Mouse (Mus musculus): ENCODE measurements at regions not wholly inside any gene's neighbourhood (a gene's known extent, or its start where the extent isn't known, plus 50 kb on each side); places are given as distances from the start of the nearest gene placed in this dataset.
A peak's percentile ranks its signal among the peaks of the same experiment; 100 is the strongest.

DNA sequence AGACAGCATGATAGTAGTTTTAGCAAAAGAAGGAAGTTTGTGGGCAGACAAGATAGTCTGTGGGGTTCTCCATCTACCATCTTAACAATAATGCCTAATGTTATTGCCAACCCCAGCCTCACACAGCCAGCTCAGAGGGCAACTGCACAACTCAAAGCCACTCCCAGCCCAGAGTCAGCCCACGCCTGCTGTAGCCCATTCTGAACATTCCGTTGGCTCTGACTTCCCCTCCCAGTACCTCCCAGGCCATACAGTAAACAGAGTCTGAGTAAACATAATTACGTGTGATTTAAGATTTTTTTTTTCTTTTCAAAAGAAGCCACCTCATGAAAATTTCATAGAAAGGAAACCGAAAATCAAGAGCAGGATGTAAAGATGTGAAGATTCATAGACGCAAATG lies 222.3 kb upstream of the Jarid2 start:
- DNase-seq (ENCODE audit: low spot score): no peak

DNA sequence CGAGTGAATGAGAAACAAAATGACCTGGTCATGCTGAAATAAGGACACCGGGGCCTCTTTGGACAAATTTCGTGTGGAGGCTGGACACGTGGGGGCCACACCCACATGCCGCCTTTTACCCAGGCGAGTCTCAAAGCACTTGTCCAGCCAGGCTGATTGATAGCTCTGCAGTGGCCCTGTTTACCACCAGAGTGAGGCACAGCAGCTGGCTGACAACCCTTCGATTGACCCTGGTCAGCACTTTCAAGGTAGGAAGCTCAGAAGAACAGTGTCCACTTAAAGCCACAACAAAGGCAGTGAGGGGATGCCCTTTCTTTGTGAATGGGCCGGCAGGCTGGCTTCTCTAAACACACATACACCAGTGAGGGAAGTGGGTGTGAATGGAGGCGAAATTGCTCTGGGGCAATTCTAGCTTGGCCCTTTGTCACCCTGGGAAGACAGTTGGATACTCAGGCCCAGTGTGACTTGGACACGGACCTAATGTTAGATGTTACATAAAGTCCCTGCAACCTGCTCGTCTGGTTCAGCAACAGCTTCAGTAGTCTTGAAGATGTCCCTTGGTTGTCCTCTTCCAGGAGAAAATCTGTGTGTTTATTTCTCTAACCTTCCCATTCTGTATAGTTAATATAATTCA lies 219.6 kb upstream of the Jarid2 start:
- DNase-seq (ENCODE audit: low spot score): no peak

DNA sequence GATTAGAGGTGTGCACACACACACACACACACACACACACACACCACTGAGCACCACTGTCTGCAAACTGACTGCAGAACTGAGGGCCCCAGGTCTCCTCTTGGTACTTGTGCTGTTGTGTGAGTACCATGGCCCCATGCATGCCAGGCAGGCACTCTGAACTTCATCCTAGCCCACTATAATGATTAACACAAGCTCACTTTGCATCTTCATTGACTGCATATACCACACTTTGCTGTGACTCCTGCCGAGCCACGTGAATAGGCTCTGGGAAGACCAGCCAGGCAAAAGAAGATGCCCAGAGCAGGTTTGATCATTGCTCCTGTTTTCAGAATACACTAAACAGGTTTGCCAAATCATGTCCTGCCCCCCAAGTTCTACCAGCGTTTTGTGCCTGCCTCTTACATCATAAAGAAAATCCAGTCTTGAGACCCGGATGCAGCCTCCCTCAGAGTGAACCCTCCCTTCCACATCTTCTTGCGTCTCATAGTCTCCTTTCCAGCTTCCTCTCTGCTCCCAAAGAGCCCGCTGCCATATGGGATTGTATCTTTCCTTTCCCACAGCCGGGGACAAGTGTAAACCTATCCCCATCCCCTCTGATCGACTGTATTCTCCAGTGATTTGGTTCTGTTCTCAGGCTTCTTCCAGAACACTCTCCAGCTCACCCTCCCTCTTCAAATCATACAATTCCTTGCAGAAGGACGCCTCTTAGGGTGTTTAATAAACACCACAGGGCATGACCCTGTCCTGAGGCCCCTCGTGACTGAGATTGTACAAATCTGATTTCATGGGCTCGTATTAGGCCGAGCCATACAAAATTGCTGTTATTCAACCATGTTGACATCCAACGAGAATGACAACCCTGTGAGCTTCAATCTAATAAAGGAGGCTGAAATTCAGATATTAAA lies 215.6 kb upstream of the Jarid2 start:
- no peak for DNase-seq (ENCODE audit: low spot score)

DNA sequence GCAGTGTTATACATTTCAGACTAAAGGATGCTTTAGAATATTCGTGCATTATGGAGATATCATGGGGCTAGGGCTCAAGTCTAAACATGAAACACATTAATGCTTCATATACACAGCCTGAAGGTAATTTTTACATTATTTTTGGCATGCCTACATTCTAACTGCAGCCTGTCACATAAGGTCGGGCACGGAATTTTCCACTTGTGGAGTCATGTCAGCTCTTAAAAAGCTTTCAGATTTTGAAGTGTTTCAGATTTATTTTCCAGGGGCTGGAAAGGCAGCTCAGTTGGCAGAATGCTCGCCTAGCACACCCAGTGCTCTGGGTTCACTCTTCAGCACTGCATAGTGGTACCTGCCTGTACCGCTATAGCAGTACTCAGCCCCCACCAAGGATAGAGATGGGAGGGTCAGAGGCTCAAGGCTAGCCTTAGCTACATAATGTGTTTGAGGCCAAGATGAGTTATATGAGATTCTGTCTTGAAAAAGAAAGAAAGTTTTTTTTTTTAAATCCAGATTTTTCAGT lies 214.6 kb upstream of the Jarid2 start:
- no peak for DNase-seq (ENCODE audit: low spot score)

DNA sequence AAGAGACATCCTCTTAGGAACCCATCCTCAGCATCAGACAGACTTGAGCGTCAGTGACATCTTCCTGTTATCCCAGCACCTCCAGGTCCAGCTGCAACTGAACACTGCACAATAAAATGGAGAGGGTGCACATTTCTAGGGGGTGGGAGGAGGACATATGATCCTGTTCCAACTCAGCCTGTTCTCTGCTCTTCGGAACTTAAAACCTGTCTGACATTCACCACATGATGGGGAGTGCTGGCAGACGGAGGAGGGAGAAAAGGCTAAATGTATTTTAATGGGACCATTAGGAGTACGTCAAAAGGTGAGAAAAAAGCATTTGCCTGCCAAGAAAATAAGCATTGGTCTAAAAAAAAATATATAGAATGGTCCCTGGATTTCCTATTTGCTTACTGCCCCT lies 212.4 kb upstream of the Jarid2 start:
- DNase-seq (ENCODE audit: low spot score): no peak

DNA sequence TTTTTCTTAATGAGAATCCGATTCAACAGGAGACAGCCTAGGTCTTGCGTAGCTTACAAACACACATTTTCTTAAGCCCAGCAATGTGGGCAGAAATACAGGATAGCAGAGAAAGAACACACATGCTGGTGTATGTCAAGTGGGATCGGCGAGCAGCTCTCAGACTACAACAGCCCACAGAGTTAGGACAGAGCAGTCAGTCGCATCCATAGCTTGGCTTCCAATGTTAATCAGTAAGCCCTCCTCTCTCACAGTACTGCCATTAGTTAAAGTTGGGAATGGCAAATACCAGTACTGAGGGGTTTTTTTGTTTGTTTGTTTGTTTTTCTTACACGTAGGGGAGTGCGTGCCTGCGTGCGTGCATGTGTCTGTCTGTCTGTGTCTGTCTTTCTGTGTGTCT lies 212.0 kb upstream of the Jarid2 start:
- DNase-seq (ENCODE audit: low spot score): no peak

DNA sequence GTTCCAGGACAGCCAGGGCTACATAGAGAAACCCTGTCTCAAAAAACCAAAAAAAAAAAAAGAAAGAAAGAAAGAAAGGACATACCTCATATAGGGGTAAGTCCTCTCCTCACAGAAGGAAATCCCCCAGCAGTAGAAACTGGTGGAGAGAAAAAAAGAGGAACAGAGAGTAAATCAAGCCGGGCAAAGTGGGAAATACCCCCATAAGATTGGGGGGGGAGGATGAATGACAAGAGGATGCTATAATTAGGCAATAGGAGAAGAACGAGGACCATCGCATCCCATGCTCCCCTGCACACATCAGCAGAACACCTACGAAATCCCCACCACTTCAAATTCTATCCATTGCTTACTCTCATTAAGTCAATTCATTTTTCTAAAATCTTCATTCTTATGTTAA lies 211.1 kb upstream of the Jarid2 start:
- DNase-seq (ENCODE audit: low spot score): no peak

DNA sequence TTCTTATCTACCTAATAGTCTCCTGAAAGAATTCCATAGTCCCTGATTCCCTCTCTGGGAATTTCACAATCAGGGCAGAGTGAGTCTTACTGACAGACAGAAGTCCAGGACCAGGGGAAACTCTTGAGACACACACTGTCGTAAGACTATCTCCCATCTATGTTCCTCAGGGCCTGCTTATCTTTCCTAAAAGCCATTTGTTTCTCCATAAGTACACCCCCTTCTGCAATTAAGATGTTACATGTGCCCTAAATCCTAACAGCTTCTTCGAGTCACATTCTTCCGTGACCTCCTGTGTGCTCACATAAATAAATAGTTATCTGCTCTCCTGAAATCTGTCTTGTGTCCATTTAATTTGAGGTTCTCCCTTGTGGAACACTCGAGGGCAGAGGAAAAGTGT lies 205.8 kb upstream of the Jarid2 start:
- DNase-seq (ENCODE audit: low spot score): no peak

DNA sequence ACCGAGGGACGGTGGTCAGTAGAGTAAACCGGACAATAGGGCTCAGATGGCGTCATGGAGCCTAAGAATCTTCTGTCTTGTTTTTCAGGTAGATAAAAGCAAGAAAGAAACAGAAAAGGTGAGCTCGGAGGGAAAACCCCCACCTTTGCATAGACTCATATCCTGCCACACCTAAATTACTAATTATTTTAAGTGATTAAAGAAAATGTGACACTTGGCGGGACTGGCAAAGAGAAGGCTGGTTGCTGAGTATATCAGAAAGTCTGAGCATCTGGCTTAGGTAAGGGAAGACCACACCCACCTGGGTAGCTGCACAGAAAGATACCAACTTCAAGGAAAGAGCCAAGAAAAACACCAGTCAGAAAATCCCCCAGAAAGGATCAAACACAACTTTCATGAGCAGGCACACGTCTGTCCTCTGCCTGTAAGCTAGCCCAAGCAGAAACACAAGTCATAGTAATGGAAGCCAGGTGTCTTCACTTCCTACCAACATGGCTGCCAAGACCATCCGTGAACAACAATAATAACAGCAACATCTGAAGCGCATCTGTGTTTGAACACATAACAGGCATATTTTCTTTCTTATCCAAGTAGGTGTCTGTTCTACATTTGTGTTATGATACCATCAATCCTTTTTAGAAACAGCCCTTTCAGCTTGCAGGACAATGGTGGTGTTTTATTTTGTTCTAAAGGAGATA lies 198.3 kb upstream of the Jarid2 start:
- no peak for DNase-seq (ENCODE audit: low spot score)

DNA sequence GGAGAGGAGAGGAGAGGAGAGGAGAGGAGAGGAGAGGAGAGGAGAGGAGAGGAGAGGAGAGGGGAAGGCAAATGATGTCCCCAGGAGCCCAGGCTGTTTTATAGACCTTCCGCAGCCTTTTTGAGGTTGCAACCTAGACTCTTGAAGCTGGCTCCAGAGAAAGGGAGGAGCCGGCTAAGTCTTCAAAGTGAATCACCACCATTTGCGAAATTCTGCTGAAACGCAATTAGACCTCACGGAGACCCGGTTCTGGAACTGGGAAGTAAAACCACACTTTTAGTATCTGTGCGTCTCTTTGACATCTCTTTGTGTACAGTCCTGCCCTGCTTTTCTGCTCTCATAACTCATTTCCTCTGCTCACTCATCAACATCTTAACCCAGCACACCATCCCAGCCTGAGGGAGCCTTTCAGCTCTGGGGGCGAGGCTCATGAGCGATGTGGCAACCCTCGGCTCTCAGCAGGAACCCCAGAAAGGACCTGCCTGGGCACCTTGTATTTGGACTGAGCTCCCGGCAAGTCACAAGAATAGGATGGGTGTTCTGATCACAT lies 196.6 kb upstream of the Jarid2 start:
- DNase-seq (ENCODE audit: low spot score): no peak

DNA sequence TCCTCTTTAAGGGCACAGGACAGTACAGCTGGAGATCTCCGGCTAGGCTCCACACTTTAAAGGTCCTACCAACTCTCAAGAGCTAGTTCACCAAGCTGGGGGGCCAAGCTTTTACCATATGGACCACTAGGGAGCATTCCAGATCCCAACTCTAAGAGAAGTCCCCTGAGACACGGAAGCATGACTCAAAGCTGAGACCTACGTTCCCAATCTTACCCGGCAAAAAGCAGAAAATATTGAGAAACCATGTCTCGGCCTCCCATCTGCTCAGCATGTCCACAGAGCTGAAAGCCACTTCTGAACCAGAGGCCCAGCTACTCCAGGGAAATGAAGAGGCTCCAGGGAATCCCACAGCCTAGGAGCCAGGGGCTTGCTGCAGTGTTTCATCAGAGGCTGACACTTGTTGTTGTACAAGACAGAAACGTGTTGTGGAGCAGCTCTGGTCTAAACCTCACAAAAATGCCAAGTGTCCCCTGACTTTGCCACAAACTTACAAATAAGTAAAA lies 194.6 kb upstream of the Jarid2 start:
- DNase-seq (ENCODE audit: low spot score): no peak

DNA sequence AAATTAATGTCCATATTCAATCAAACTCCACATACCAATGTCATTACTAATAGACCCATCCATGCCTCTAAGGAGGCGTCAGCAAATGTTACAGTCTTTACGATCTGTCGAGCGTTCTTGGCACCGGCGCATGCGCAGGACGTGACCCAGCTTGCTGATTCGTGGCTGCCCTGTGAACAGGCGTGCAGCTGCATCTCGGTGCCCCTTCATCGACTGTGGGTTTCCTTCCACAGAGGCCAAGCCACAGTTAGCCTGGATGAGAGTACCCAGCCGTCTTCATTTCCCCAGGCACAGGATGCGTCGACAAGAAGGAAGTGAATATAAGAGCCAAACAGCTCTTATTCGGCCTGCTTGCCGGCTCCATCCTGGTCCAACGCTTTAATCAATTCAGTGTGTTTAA lies 193.8 kb upstream of the Jarid2 start:
- no peak for DNase-seq (ENCODE audit: low spot score)

DNA sequence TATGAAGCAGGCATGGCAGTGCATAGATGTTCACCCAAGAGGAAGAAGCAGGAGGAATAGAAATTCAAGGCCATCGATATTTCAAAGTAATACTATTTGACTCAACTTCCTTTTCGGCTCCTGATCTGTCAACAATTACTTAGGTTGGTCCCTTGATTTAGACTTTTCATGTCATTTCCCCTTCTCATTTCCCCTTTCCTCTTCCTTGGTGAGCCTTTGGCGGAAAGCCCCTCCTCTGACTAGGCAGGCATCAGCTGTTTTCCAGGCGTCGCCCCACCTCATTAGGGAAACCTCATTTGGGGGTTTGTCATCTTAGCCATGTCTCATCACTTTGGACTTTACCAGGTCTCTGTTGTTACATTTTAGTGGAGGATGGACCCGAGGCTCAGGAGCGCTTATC lies 191.0 kb upstream of the Jarid2 start:
- DNase-seq (ENCODE audit: low spot score): no peak

DNA sequence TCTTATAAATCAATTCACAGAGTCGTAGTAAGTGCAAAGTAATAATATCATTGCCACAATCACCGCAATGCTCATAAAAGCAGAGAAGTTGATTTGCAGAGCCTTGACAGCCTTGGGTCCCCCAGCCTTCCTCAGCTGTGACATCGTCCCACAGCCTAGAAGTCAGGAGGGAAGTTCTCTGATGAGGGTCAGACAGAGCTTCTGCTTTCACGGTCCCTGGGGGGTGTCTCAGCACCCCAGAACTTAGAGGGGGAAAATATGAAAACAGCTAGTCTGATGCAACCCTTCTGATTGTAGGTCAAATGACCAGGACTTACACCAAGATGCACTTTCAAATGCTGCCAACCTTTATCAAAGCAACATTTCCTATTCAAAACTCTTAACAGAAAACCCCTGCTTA lies 188.9 kb upstream of the Jarid2 start:
- DNase-seq (ENCODE audit: low spot score): no peak

DNA sequence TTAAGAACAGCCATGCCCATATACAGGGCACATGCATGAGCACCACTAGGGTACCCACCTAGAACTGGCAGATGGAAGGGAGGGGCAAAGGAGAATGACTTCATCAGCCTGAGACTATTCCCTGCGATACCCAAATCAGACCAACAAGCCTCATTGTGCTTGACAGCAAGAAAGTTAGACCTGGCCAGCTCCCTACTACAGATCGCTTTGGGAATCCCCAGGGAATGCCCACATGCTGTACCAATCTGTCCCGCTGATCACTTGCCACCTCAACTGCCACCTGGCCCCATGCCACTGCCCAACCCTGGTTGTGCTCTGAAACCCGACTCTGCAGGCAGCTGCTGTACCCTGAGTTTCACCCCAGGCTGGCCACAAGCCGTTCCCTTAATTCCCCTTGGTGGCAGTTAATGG lies 188.0 kb upstream of the Jarid2 start:
- peak; percentile 28 for DNase-seq (ENCODE audit: low spot score)

DNA sequence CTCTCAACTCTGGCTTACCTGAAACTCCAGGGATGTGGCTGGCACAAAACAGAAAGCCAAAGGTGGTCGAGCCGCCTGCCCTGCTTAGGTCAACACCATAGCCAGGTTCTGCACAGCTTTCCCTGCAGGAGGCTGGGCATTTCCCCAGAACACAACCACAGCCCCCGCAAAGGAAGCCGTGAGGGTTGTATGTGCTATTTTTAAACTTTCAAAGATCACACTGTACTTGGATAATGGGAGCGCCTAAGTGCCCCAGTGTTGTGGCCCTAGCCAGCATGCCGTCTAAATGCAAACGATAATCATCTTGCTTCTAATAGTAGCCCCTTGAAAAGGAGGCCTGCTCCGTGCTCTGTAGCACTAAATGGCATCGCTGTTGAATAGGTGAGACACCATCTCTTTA lies 184.5 kb upstream of the Jarid2 start:
- no peak for DNase-seq (ENCODE audit: low spot score)

DNA sequence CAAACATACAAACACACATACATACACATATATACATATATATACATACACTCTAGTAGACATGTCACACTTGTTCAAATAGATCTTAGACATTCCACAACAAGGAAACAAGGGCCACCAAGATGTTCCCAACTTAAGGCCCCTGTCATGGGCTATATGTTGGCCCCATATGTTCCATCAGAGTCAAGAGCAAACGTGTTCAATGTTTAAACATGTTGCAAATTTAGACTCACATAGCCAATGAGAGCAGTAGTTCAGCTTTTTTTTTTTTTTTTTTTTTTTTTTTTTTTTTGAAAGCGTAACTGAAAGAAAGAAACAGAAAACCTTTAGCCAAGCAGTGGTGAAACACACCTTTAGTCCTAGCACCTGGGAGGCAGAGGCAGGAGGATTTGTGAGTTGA lies 183.0 kb upstream of the Jarid2 start:
- DNase-seq (ENCODE audit: low spot score): no peak

DNA sequence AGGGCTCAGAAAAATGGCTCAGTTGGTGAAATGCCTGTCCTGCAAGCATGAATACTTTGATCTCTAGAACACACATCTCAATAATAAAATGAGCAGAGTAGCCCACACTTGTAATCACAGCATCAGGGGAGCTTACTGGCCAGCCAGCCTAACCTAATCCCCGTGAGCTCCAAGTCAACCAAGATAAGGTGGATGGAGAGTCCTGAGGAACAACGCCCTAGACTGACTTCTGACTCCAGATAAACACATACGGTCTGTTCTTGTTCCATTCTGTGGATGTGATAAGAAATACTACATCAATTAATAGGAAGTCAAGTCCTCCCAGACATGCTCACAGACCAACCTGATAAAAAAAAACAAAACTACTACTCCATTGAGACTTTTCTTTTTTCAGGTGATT lies 180.4 kb upstream of the Jarid2 start:
- DNase-seq (ENCODE audit: low spot score): no peak

DNA sequence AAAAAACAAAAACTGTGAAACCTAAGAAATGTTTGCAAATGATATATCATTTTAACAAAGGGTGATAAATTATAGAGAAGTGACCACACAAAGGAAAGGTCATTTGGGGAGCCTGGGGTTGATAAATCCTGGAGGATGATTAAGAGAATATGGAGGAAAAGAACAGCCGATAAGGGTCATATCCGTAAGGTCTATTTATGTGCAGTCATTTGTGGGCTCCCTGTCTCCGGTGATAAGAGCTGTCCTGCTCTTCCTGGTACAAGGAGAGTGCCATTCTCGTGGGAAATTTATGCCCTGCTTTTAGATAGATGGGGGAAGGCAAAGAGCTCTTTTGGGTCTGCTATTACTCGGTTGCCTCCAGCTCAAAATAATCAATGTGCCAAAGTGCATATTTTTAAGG lies 175.9 kb upstream of the Jarid2 start:
- DNase-seq (ENCODE audit: low spot score): no peak

DNA sequence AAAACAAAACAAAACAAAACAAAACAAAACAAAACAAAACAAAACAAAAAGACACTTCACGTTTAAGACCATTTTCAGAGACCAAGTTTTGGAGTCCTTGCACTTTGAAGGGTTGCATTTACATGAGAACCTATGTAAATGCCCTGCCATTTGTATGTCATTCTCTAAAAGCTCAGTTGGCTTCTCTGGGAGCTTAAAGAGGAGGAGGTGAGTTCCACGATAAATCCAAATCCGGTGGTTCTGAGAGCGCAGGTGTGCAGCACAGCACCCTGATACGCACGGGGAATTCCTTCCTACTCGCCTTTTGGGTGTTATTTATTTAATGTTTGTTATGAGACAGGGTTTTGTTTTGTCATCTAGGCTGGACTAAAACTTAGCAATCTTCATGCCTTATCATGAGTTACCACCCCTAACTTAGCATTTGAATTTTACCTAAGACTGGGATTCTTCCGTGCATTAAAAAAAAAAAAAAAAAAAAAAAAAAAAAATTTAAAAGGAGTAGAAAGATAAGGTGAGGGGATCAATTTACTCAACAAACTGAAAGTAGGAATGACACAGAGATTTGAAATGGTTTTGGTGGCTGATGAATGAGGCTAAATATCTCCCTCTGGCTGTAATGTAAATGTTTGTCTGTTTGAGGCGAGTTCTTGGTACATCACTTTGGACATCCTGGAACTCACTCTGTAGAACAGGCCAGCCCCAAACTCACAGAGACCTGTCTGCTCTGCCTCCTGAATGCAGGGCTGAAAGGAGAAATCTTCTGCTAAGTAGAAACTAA lies 174.4 kb upstream of the Jarid2 start:
- DNase-seq (ENCODE audit: low spot score): no peak

DNA sequence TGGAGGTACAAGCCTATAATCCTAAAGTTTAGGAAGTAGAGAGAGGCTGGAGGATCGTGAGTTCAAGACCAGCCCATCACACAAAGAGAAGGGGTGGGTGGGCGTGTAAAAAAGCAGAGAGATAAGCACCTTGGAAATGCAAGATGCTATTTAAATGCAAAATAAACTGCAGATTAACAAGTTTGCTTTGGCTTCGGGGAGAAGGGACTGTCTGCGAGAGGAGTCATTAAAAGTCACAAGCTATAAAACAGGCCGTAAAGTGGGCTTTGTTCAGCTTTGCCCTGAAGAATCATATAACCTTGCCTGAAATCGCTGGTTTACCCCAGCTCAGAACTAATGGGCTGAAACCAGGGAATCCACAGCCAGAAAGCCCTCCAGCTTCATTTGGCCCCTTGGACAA lies 173.3 kb upstream of the Jarid2 start:
- no peak for DNase-seq (ENCODE audit: low spot score)

DNA sequence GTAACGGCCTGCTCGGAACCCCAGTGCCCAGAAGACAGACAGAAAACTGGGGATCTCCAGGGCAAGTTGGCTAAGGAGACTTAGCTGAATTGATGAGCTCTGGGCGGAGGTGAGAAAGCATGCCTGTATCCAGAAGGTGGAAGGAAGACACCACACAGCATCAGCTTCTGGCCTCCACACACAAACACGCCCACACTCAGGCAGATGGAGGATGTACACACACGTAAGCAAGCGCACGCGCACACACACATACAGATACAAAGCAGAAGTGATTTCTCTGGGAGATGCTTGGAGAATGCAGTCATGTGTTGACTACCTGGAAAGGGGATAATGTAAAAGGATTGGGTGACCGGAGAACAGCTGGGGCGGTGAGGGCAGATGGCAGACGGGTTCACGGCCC lies 171.2 kb upstream of the Jarid2 start:
- DNase-seq (ENCODE audit: low spot score): no peak
